Mouse (Mus musculus) neural tube, embryonic 15.5 days (tissue): Measurements from ENCODE around the gene Twist1. TPM values are rescaled to one million over a fixed set of nuclear protein-coding genes. Genes with fewer than 3 reads are reported as not detected.

Source experiments
- ATAC-seq: fragments of 200-750 bp; cut with Nextera tagmentation; 2 replicates; pipeline ENCODE4 v1.8.0; 2017; ENCODE audit warnings: mild to moderate bottlenecking, moderate TSS enrichment, moderate library complexity; ENCODE audit not compliant: low FRiP score
- H3K27ac ChIP-seq: fragments of 300-500 bp; sonication (generic); replicated peaks from 2 replicates; pipeline ENCODE4 v1.5.1; 2015; ENCODE audit warnings: mild to moderate bottlenecking, inconsistent platforms
- H3K27me3 ChIP-seq: fragments of 300-500 bp; sonication (generic); replicated peaks from 2 replicates; pipeline ENCODE4 v1.6.1; 2015; ENCODE audit warnings: inconsistent platforms
- H3K36me3 ChIP-seq: fragments of 300-500 bp; sonication (generic); 2 replicates; pipeline ENCODE4 v1.6.1; 2015; ENCODE audit warnings: inconsistent platforms
- H3K4me1 ChIP-seq: fragments of 300-500 bp; sonication (generic); 2 replicates; pipeline ENCODE4 v1.6.1; 2015; ENCODE audit warnings: inconsistent platforms
- H3K4me2 ChIP-seq: fragments of 300-500 bp; sonication (generic); 2 replicates; pipeline ENCODE4 v1.6.1; 2015; ENCODE audit warnings: inconsistent platforms, mild to moderate bottlenecking, moderate library complexity
- H3K4me3 ChIP-seq: fragments of 300-500 bp; sonication (generic); replicated peaks from 2 replicates; pipeline ENCODE4 v1.5.1; 2015; ENCODE audit warnings: mild to moderate bottlenecking, inconsistent platforms
- H3K9ac ChIP-seq: fragments of 300-500 bp; sonication (generic); replicated peaks from 2 replicates; pipeline ENCODE4 v1.6.1; 2015; ENCODE audit warnings: mild to moderate bottlenecking, inconsistent platforms
- H3K9me3 ChIP-seq: fragments of 300-500 bp; sonication (generic); replicated peaks from 2 replicates; pipeline ENCODE4 v1.6.1; 2016; ENCODE audit warnings: inconsistent platforms
- WGBS: fragments of 180-500 bp; shearing (Covaris S2); methylation state at CpG from one replicate; pipeline ENCODE4 v1.1.7; 2015; ENCODE audit warnings: mixed read lengths; 5-methylcytosine and 5-hydroxymethylcytosine counted together
- polyA plus RNA-seq: library from polyadenylated mRNA; unstranded; fragments of >200 nt; fragmentation: Nextera tagmentation; extraction: Ambion mirVana; gene quantifications from 2 replicates; pipeline ENCODE4 v1.2.1, GENCODE M21; 2015

The Twist1 gene
- polyA plus RNA-seq, 1 experiment from 2014 or later = 1.7 TPM

DNA sequence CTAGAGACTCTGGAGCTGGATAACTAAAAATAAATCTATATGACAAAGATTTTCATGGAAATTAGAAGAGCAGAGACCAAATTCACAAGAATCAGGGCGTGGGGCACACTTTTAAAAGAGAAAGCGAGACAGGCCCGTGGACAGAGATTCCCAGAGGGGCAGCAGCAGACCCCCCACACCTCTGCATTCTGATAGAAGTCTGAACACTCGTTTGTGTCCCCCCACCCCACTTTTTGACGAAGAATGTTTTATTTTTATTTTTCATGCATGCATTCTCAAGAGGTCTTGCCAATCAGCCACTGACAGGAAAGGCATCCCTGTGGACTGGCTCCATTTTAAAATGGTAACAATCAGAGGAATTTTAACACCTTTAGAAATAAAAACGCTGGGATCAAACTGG lies 1.7 kb downstream of the Twist1 start:
- Histone ChIP-seq H3K9me3 (no peaks in the 10 kb centered on the region), H3K9ac (no peak overlapping the region), H3K4me1 (peaks cover 26% of the 10 kb centered on the region), H3K27me3 (peaks cover 90% of the 10 kb centered on the region), H3K36me3 (no peaks in the 10 kb centered on the region), H3K4me2 (peak overlapping the region; percentile 81; the same call in 1 of the 2 replicates), H3K27ac (no peak overlapping the region), H3K4me3 (peak overlapping the region; percentile 50)
- WGBS = 3% methylated on average over 6 of the region's 6 CpGs
- no peak for ATAC-seq

- Histone ChIP-seq H3K9me3 (no peaks in the 10 kb centered on the region), H3K4me3 (no peak overlapping the region), H3K27me3 (peaks cover 91% of the 10 kb centered on the region), H3K4me2 (no peak overlapping the region), H3K27ac (no peak overlapping the region), H3K36me3 (no peaks in the 10 kb centered on the region), H3K9ac (no peak overlapping the region), H3K4me1 (peaks cover 26% of the 10 kb centered on the region)
- ATAC-seq = no peak
- WGBS = 5% methylated on average over 3 of the region's 3 CpGs
Measured at GRCm38 (mm10) chr12:33959846-33960245, 2.4 kb downstream of the Twist1 start.

DNA sequence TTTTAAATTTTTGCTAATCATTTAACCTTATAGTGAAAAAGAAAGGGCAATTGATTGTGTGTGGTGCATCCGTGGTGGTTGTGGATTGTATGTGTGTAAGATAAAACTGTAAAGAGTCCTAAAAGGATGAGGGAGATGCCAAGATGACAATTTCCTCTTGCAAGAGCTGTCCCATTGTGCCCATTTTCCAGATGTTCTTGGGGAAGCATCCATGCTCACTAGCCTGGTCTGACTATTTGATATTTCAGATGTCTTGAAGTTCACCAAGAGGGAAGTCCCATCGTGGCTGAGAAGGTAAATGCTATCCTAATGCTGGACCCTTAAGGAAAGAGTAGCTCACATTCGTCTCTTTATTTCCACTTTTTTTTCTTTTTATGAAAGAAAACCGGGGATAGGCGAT lies 3.5 kb downstream of the Twist1 start:
- Histone ChIP-seq H3K4me2 (no peak overlapping the region), H3K27ac (no peak overlapping the region), H3K9ac (no peak overlapping the region), H3K27me3 (peaks cover 90% of the 10 kb centered on the region), H3K4me1 (peaks cover 24% of the 10 kb centered on the region), H3K4me3 (no peak overlapping the region), H3K9me3 (no peaks in the 10 kb centered on the region), H3K36me3 (no peaks in the 10 kb centered on the region)
- 12% methylated on average over 5 of the region's 5 CpGs for WGBS
- ATAC-seq = no peak

GRCm38 (mm10) chr12:33962118-33962772 lies 4.8 kb downstream of the Twist1 start:
- Histone ChIP-seq H3K27me3 (peaks cover 84% of the 10 kb centered on the region), H3K4me2 (0 out of 2 replicates have a peak overlapping the region, but pooled peaks have one; percentile 1), H3K9me3 (no peaks in the 10 kb centered on the region), H3K36me3 (no peaks in the 10 kb centered on the region), H3K4me3 (no peak overlapping the region), H3K4me1 (peaks cover 26% of the 10 kb centered on the region), H3K27ac (no peak overlapping the region), H3K9ac (no peak overlapping the region)
- WGBS = 4% methylated on average over 17 of the region's 17 CpGs
- ATAC-seq = no peak

- Histone ChIP-seq H3K27me3 (peaks cover 84% of the 10 kb centered on the region), H3K4me2 (0 out of 2 replicates have a peak overlapping the region, but pooled peaks have one; percentile 1), H3K27ac (no peak overlapping the region), H3K4me3 (no peak overlapping the region), H3K4me1 (peaks cover 25% of the 10 kb centered on the region), H3K9ac (no peak overlapping the region), H3K9me3 (no peaks in the 10 kb centered on the region), H3K36me3 (no peaks in the 10 kb centered on the region)
- WGBS = 4% methylated on average over 9 of the region's 9 CpGs
- no peak for ATAC-seq
Measured at GRCm38 (mm10) chr12:33962773-33963130, 5.3 kb downstream of the Twist1 start.

- no peak for ATAC-seq
- 4% methylated on average over 15 of the region's 15 CpGs for WGBS
- Histone ChIP-seq H3K27me3 (peaks cover 81% of the 10 kb centered on the region), H3K9ac (no peak overlapping the region), H3K4me2 (no peak overlapping the region), H3K4me3 (no peak overlapping the region), H3K36me3 (no peaks in the 10 kb centered on the region), H3K9me3 (no peaks in the 10 kb centered on the region), H3K27ac (no peak overlapping the region), H3K4me1 (peaks cover 15% of the 10 kb centered on the region)
Measured at GRCm38 (mm10) chr12:33963671-33964369, 6.3 kb downstream of the Twist1 start.

- Histone ChIP-seq H3K9ac (no peak overlapping the region), H3K4me3 (no peak overlapping the region), H3K4me1 (peaks cover 15% of the 10 kb centered on the region), H3K27me3 (peaks cover 81% of the 10 kb centered on the region), H3K4me2 (no peak overlapping the region), H3K9me3 (no peaks in the 10 kb centered on the region), H3K36me3 (no peaks in the 10 kb centered on the region), H3K27ac (no peak overlapping the region)
- 11% methylated on average over 2 of the region's 2 CpGs for WGBS
- ATAC-seq = no peak
Measured at GRCm38 (mm10) chr12:33964427-33964826, 7.0 kb downstream of the Twist1 start.

- Histone ChIP-seq H3K4me3 (no peak overlapping the region), H3K27me3 (peaks cover 84% of the 10 kb centered on the region), H3K9ac (no peak overlapping the region), H3K27ac (no peak overlapping the region), H3K4me1 (peaks cover 15% of the 10 kb centered on the region), H3K9me3 (no peaks in the 10 kb centered on the region), H3K36me3 (no peaks in the 10 kb centered on the region), H3K4me2 (no peak overlapping the region)
- ATAC-seq = no peak
- WGBS = 4% methylated on average over 5 of the region's 5 CpGs
Measured at GRCm38 (mm10) chr12:33965661-33966360, 8.3 kb downstream of the Twist1 start.

DNA sequence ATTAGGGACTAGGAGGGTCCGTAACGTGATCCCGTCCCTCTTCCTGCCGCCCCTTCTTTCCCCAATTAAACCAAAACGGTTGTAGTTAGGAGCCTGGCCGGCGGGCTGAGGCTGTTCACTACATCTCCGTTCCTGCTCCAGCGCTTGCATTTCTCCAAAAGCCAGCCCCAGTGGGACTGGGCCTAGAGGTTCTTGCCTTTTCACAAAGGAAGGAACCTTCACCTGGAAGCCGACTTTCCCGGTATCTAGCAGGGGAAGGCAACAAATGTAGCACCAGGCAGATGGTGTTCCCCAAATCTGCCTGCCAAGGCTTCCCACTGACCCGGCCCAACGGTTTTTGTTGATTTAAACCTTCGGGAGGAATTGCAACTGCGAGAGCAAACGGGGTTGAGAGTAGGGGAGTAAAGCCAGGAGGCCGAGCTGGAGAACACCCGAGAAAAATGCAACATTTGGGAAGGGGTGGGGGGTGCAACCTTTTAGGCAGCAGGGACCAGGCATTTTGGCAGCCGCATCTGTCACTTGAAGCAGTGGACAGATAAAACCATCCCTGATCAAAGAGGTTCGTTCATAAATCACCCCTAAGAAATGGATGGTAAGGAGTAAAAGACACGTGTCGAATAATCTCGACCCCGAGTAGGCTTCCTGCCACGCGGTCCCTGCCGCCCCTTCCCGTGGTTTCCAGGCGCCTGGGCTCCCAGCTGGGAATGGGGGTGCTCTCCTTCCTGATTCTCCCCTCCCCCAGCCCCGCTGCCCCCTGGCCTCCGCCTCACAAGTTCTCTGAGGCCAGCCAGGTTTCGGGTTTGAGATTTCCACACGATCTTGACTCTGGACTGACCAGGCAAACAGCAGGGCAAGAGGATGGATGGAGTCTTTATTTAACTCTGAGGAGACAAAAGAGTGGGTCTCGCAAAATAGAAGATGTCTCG lies 9.3 kb downstream of the Twist1 start:
- WGBS = under 1% methylated on average over 35 of the region's 35 CpGs
- ATAC-seq = peak; percentile 11; the same call in 1 of the 2 replicates
- peaks cover 83% of the 10 kb centered on the region for H3K27me3 ChIP-seq
- no peak overlapping the region for H3K27ac ChIP-seq
- H3K4me3 ChIP-seq = peak overlapping the region; percentile 14; the same call in 1 of the 2 replicates
- H3K9me3 ChIP-seq = no peaks in the 10 kb centered on the region
- peak overlapping the region; percentile 40 for H3K4me2 ChIP-seq
- no peak overlapping the region for H3K9ac ChIP-seq
- peaks cover 15% of the 10 kb centered on the region for H3K4me1 ChIP-seq
- H3K36me3 ChIP-seq = no peaks in the 10 kb centered on the region

DNA sequence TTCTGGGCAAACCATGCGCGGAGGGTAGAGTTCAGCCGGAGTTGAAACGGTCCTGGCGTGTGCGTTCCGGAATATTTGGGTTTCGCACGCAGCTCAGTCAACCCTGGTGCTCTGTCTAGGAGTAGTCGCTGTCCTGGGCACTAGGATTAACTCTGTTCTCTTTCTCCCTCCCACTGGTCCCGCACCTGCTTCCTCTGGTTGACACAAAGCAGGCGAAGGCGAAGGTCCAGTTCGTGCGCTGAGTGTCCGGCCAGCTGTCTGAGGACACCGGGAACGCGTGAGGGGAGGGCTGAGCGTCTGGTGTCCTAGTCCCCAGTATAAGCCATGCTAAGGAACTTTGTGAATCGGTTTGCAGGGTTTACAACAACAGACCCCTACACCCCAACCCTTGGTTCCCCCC lies 10.0 kb downstream of the Twist1 start:
- Histone ChIP-seq H3K27ac (no peak overlapping the region), H3K4me2 (peak overlapping the region; percentile 40), H3K27me3 (peaks cover 80% of the 10 kb centered on the region), H3K9ac (no peak overlapping the region), H3K4me1 (peaks cover 13% of the 10 kb centered on the region), H3K36me3 (no peaks in the 10 kb centered on the region), H3K9me3 (no peaks in the 10 kb centered on the region), H3K4me3 (peak overlapping the region; percentile 14)
- peak; percentile 46 for ATAC-seq
- WGBS = under 1% methylated on average over 21 of the region's 21 CpGs
